Mouse (Mus musculus) cortical plate, adult 2 months (tissue): ENCODE measurements at regions not wholly inside any gene's neighbourhood (a gene's known extent, or its start where the extent isn't known, plus 50 kb on each side); places are given as distances from the start of the nearest gene placed in this dataset.

Experiments
- CTCF ChIP-seq: fragments of 200-500 bp; IDR thresholded peaks from 2 replicates; pipeline ENCODE4 v1.5.1; 2011; ENCODE audit warnings: mild to moderate bottlenecking, control low read depth, low read length; ENCODE audit not compliant: insufficient read depth; ENCODE audit errors: extremely low read depth
- POLR2A ChIP-seq: fragments of 200-500 bp; IDR thresholded peaks from 2 replicates; pipeline ENCODE4 v1.6.1; 2011; ENCODE audit warnings: mild to moderate bottlenecking, low read length, control low read depth; ENCODE audit not compliant: insufficient read depth; ENCODE audit errors: extremely low read depth

DNA sequence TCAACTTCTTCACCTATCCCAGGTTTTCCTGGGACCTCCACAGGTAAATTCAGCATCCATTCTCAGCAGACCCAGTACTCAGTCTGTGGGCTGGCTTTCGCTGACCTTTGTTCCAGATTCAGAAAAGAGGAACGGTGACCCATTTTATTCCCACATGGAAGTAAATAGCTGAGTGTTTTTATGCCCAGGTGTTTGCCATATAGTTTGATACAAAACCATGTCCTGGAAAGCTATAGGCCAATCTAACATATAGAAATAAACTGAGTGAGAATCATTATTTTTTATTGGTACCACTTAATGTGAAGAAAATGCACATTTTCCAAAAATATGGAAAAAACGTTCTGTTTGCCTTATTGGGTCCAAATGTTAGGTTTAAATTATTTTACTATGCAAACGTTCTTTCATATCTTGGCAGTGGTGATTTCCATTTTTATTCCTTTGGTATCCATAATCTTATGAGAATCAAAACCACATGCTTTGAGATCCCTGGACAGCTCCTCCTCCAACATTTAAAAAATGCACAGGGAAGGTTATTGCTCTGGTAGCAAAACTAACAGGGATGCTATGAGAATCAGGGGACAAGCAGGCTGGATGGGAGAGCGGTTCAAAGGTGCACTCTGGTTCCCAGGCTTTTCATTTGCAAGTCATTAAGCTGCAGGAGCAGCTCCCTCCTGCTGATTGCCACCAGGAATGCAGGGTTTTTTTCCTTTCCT lies 250.3 kb downstream of the Ttc32 start:
- no peak for TF ChIP-seq CTCF
- no peak for TF ChIP-seq POLR2A
